Mouse (Mus musculus) myocyte (in vitro differentiated cells): Measurements from ENCODE around the gene Dcaf8.

ENCODE experiments used
- POLR2A ChIP-seq: IDR thresholded peaks from one replicate; pipeline ENCODE4 v1.6.1; 2011; ENCODE audit warnings: low read depth, mild to moderate bottlenecking, control low read depth, moderate library complexity; ENCODE audit not compliant: insufficient read length
- TCF12 ChIP-seq: IDR thresholded peaks from one replicate; pipeline ENCODE4 v1.6.1; 2011; ENCODE audit warnings: mild to moderate bottlenecking, control low read depth; ENCODE audit not compliant: poor library complexity, insufficient read depth, severe bottlenecking
- USF1 ChIP-seq: IDR thresholded peaks from one replicate; pipeline ENCODE4 v1.6.1; 2011; ENCODE audit warnings: low read depth, mild to moderate bottlenecking, control low read depth, moderate library complexity

DNA sequence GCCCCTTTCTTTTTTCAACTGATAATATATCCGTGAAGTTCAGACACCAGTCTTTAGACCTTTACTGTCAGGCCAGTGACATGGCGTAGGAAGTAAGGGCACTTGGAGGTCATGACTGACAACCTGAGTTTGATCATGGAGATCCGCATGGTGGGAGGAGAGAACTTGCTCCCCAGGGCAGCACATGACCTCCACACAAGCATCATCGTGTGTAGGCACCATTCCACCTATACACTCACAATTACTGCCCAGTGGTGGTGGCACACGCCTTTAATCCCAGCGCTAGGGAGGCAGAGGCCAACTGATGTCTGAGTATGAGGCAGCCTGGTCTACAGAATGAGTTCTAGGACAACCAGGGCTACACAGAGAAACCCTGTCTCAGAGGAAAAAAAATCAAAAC is 23.3 kb upstream of the Dcaf8 start:
- TF ChIP-seq POLR2A (no peak), TCF12 (no peak), USF1 (no peak)
